Mouse (Mus musculus): ENCODE measurements at regions not wholly inside any gene's neighbourhood (a gene's known extent, or its start where the extent isn't known, plus 50 kb on each side); places are given as distances from the start of the nearest gene placed in this dataset.

DNA sequence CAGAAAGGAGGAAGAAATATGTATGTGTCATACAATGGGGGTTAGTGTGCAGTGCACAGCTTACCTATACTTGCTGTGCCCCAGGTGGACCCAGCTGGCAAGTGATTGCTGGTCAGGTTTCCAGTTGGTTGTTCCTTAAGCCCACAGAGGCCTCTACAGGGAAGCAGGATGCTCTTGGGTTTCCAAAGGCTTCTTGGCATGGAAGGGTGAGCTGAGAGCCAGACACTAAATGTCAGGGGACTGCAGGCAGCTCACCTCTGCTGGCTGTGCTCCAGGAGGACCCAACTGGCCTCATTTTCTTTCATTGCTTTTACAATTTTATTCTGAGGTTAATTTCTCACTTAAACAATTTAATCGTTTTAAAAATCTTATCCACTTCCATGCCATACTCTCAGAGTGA is 108.1 kb downstream of the Gm10184 start:
- ATAC-seq (ENCODE audit: low FRiP score, low read depth), result no peak
- WGBS, result 73% methylated on average over 1 of the region's 1 CpGs
- Histone ChIP-seq H3K4me1 (replicated peaks) (no peaks in the 10 kb centered on the region), H3K9ac (no peak overlapping the region), H3K4me3 (no peak overlapping the region), H3K4me2 (no peak overlapping the region), H3K27me3 (no peaks in the 10 kb centered on the region), H3K36me3 (no peaks in the 10 kb centered on the region), H3K9me3 (no peaks in the 10 kb centered on the region), H3K27ac (replicated peaks) (no peak overlapping the region)

DNA sequence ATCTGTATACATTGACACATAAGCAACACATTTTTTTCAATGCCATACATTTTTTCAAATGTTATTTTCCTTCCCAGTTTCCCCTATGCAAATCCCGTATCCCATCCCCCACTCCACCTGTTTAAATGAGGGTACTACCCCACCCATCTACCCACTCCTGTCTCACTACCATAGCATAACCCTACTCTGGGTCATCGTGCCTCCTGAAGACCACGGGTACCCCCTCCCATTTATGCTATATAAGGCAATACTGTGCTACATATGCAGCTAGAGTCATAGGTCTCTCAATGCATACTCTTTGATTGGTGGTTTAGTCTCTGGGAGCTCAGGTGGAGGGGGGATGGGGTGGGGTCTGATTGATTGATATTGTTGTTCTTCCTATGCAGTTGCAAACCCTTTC is 132.7 kb downstream of the Gm10184 start:
- H3K4me2 ChIP-seq, result no peak overlapping the region
- no peaks in the 10 kb centered on the region for H3K4me1 ChIP-seq (replicated peaks)
- H3K36me3 ChIP-seq, result no peaks in the 10 kb centered on the region
- no peak overlapping the region for H3K4me3 ChIP-seq
- no peaks in the 10 kb centered on the region for H3K9me3 ChIP-seq
- H3K27me3 ChIP-seq, result no peaks in the 10 kb centered on the region
- WGBS, result 91% methylated on average over 3 of the region's 3 CpGs
- H3K27ac ChIP-seq (replicated peaks), result no peak overlapping the region
- no peak overlapping the region for H3K9ac ChIP-seq
- ATAC-seq (ENCODE audit: low FRiP score, low read depth), result no peak

DNA sequence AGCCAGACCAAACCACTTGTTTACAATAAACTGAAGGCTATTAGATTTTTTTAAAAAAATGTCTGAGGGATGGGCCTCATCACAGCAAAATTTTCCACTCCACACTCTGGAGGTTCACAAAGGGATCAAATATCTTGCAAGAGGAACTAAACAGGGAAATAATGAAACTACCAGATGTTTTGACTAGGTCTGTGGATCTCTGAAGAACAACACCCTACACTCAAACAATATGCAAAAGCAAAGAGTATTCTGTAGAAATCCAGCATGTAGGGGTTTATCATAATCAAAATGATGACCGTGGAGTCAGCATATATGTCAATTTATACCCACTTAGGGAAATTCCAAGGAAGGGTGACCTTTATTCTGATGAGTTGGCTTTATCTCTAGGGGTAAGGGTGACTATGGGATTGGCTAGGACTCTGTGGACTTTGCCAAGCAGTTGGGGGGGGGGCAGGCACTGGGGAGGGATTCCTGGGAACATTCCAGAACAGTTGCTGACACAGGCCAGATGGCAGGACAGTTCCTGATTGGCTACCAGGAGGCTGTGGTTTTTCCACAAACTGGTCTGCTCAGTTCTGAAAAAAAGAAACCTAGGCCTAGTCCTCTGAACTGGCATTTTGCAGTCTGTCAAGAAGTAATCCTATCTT is 143.9 kb downstream of the Gm10184 start:
- no peak overlapping the region for H3K9ac ChIP-seq
- 85% methylated on average over 1 of the region's 1 CpGs for WGBS
- no peak overlapping the region for H3K4me2 ChIP-seq
- no peaks in the 10 kb centered on the region for H3K27me3 ChIP-seq
- no peak overlapping the region for H3K4me3 ChIP-seq
- no peaks in the 10 kb centered on the region for H3K9me3 ChIP-seq
- no peaks in the 10 kb centered on the region for H3K36me3 ChIP-seq
- no peaks in the 10 kb centered on the region for H3K4me1 ChIP-seq (replicated peaks)
- ATAC-seq (ENCODE audit: low FRiP score, low read depth), result no peak
- H3K27ac ChIP-seq (replicated peaks), result no peak overlapping the region

DNA sequence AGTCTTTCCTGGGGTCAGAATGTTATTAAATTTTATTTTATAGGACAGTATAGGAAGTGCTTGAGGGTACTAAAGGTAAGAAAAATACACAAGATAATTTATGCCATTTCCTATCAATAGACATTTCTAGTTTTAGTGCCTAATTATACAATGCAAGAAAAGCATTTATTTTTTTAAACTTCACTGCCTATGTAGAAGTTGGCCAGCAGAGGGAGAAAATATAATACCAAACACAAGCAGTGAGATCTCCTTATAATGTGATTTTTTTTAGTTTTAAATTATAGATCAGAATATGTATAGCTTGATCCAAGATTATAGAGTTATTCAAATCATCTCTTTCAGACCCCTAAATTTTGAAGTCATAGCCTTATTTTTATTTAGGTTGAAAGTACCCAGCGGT is 172.8 kb downstream of the Gm10184 start:
- Histone ChIP-seq H3K9ac (no peak overlapping the region), H3K27ac (replicated peaks) (no peak overlapping the region), H3K9me3 (no peaks in the 10 kb centered on the region), H3K36me3 (no peaks in the 10 kb centered on the region), H3K27me3 (no peaks in the 10 kb centered on the region), H3K4me2 (no peak overlapping the region), H3K4me3 (no peak overlapping the region), H3K4me1 (replicated peaks) (no peaks in the 10 kb centered on the region)
- WGBS, result 100% methylated on average over 1 of the region's 1 CpGs
- ATAC-seq (ENCODE audit: low FRiP score, low read depth), result no peak

DNA sequence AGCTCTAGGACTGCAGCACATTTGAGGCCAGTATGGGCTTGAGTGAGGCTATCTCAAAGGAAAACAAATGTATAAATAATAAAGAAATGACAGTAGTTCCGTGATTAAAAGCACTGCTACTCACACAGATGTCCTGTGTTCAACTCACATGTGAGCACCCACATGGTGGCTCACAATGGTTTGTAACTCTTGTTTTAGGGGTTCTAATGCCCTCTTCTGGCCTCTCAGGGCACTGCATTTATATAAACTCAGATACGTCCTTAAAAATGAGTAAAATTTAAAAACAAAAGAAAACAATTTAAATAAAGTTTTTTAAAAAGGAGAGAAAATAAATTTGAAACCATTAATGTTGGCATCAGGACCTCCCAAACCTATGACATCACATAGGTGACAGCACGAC is 184.7 kb downstream of the Gm10184 start:
- Histone ChIP-seq H3K27ac (replicated peaks) (no peak overlapping the region), H3K9ac (no peak overlapping the region), H3K4me1 (replicated peaks) (no peaks in the 10 kb centered on the region), H3K4me2 (no peak overlapping the region), H3K27me3 (no peaks in the 10 kb centered on the region), H3K4me3 (no peak overlapping the region), H3K9me3 (no peaks in the 10 kb centered on the region), H3K36me3 (no peaks in the 10 kb centered on the region)
- WGBS, result 66% methylated on average over 3 of the region's 3 CpGs
- ATAC-seq (ENCODE audit: low FRiP score, low read depth), result no peak

DNA sequence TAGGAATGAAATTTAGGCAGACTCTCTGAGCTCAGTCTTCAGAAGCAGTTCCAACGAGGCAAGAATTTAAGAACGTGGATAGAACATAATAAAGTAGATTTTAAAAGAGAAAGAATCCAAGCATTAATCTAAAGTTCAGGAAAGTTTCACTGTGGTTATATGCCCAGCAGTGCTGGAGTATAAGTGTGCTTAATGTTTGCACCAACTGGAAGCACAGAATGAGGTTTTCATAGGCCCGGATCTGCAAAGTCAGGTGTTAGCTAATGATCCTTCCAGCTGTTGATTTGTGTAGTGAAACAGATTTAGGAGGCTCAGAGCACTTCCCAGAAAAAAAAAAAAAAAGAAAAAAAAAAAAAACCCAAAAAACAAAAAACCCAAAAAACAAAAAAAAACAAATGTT is 228.5 kb downstream of the Gm10184 start:
- ATAC-seq (ENCODE audit: low FRiP score, low read depth), result no peak
- no peak overlapping the region for H3K4me2 ChIP-seq
- no peaks in the 10 kb centered on the region for H3K36me3 ChIP-seq
- no peak overlapping the region for H3K9ac ChIP-seq
- H3K4me3 ChIP-seq, result no peak overlapping the region
- no peak overlapping the region for H3K27ac ChIP-seq (replicated peaks)
- WGBS, result 83% methylated on average over 3 of the region's 3 CpGs
- H3K9me3 ChIP-seq, result no peaks in the 10 kb centered on the region
- no peaks in the 10 kb centered on the region for H3K4me1 ChIP-seq (replicated peaks)
- H3K27me3 ChIP-seq, result no peaks in the 10 kb centered on the region

DNA sequence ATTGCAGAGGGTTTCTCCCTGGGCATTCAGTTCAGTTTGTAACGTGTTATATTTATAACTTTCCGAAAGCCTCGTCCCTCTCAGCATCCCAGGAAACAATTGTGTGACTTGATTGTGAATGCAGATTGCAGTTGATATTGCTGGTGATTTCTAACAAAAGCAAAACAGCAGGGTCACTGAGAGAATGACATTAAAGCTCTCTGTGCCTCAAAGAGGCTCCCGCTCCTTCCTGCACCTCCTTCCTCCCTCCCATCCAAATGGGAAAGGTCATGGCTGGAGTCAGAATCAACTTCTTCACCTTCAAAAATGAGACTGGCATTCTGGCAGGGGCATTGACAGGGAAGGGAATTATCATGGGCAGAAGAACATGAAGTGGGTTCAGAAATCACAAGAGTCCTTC is 251.9 kb downstream of the Gm10184 start:
- ATAC-seq (ENCODE audit: low FRiP score, low read depth), result no peak
- no peaks in the 10 kb centered on the region for H3K27me3 ChIP-seq
- H3K4me1 ChIP-seq (replicated peaks), result no peaks in the 10 kb centered on the region
- no peak overlapping the region for H3K9ac ChIP-seq
- no peak overlapping the region for H3K4me3 ChIP-seq
- no peak overlapping the region for H3K27ac ChIP-seq (replicated peaks)
- H3K9me3 ChIP-seq, result no peaks in the 10 kb centered on the region
- 29% methylated on average over 4 of the region's 4 CpGs for WGBS
- no peaks in the 10 kb centered on the region for H3K36me3 ChIP-seq
- no peak overlapping the region for H3K4me2 ChIP-seq

DNA sequence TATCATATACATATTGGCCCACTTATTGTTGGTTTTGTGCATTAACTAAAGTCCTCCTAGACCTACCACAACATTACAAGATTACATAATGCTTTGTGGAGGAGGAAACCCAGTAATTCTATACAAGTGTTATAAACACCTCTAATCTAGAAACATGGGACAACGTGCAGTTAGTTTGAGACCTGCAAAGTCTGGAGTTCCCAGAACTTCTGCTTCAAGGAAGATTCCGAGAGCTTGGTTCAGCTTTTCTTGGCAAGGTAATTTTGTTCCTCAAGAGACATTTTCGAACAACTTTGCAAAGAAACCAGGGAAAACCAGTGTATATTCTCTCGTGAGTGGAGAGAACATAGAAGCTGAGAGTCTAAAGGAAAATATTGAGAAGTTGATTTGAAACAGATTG is 254.0 kb downstream of the Gm10184 start:
- no peaks in the 10 kb centered on the region for H3K27me3 ChIP-seq
- WGBS, result 88% methylated on average over 4 of the region's 4 CpGs
- no peak for ATAC-seq (ENCODE audit: low FRiP score, low read depth)
- H3K27ac ChIP-seq (replicated peaks), result no peak overlapping the region
- no peaks in the 10 kb centered on the region for H3K36me3 ChIP-seq
- H3K4me3 ChIP-seq, result no peak overlapping the region
- H3K9ac ChIP-seq, result no peak overlapping the region
- no peaks in the 10 kb centered on the region for H3K4me1 ChIP-seq (replicated peaks)
- no peak overlapping the region for H3K4me2 ChIP-seq
- no peaks in the 10 kb centered on the region for H3K9me3 ChIP-seq

DNA sequence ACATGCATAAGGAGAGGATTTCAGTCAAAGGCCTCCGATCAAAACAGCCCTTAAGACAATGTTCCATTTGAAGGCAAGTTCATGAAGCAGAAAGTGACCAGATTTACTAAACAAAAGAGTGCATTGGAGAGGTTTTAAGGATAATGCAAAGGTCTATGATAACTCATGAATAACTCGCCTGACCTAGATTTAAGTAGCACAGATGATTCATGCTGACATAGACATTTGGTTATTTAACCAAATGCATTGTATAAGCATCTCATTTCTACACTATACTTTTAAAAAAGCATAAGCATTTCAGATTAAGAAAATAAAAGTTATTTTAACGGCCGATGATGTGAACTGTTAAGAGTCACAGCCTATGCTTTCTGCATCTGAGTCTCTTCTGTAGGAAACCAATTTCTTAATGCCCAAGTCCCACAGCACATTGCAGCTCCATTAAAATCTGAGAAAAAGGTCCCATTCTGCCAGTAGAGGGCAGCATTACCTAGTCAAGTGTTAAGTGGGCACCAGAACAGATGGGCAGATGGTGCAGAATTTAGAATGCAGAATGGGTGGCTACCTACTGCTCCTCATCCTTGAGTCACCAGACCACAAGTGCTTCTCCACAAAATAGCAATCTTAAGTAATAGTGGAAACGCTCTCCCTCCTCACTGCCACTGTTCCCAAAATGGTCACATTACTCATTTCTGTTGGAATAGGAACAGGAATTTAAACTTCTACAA is 256.0 kb downstream of the Gm10184 start:
- no peak overlapping the region for H3K27ac ChIP-seq (replicated peaks)
- H3K4me2 ChIP-seq, result no peak overlapping the region
- no peaks in the 10 kb centered on the region for H3K9me3 ChIP-seq
- H3K4me1 ChIP-seq (replicated peaks), result no peaks in the 10 kb centered on the region
- H3K27me3 ChIP-seq, result no peaks in the 10 kb centered on the region
- ATAC-seq (ENCODE audit: low FRiP score, low read depth), result peak; percentile 75; the same call in 1 of the 2 replicates
- H3K4me3 ChIP-seq, result no peak overlapping the region
- H3K9ac ChIP-seq, result no peak overlapping the region
- 67% methylated on average over 5 of the region's 5 CpGs for WGBS
- no peaks in the 10 kb centered on the region for H3K36me3 ChIP-seq

DNA sequence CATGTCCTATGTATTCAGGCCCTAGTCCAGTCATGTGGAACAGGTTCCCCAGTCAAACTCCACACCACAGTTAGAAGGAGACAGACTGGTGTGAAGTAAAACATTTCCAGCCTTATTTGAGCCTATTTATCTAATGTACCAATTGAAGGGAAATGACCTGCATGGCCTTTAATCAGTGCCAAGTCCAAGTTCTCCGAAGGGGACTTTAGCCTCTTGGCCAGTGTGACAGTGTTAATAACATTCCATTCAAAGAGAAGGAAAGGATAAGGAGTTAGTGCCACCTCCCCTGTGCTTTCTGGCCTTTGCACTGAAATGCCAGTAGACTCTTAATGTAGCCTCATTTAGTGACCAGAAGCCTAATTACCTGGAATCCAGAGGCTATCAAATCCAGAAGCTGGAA is 264.2 kb downstream of the Gm10184 start:
- Histone ChIP-seq H3K9ac (no peak overlapping the region), H3K9me3 (no peaks in the 10 kb centered on the region), H3K4me2 (no peak overlapping the region), H3K4me1 (replicated peaks) (no peaks in the 10 kb centered on the region), H3K27ac (replicated peaks) (no peak overlapping the region), H3K36me3 (no peaks in the 10 kb centered on the region), H3K4me3 (no peak overlapping the region), H3K27me3 (no peaks in the 10 kb centered on the region)
- WGBS, result 73% methylated on average over 1 of the region's 1 CpGs
- ATAC-seq (ENCODE audit: low FRiP score, low read depth), result no peak

Measured in hindbrain, embryonic 15.5 days (tissue).